Mouse (Mus musculus) limb, embryonic 15.5 days (tissue): ENCODE data around the gene Brd3. TPM values are rescaled to one million over a fixed set of nuclear protein-coding genes. Genes with fewer than 3 reads are reported as not detected.

ENCODE experiments used
- ATAC-seq: fragments of 200-750 bp; cut with Nextera tagmentation; 2 replicates; pipeline ENCODE4 v1.8.0; 2017; ENCODE audit warnings: low read depth, moderate TSS enrichment; ENCODE audit not compliant: insufficient number of reproducible peaks, low FRiP score, low TSS enrichment
- H3K27ac ChIP-seq: fragments of 300-500 bp; sonication (generic); 2 replicates; pipeline ENCODE4 v1.5.1; 2015; ENCODE audit warnings: moderate library complexity, mild to moderate bottlenecking, inconsistent platforms
- H3K27me3 ChIP-seq: fragments of 300-500 bp; sonication (generic); 2 replicates; pipeline ENCODE4 v1.6.1; 2015; ENCODE audit warnings: inconsistent platforms
- H3K36me3 ChIP-seq: fragments of 300-500 bp; sonication (generic); 2 replicates; pipeline ENCODE4 v1.6.1; 2015; ENCODE audit warnings: inconsistent platforms
- H3K4me1 ChIP-seq: fragments of 300-500 bp; sonication (generic); 2 replicates; pipeline ENCODE4 v1.6.1; 2015; ENCODE audit warnings: inconsistent platforms
- H3K4me2 ChIP-seq: fragments of 300-500 bp; sonication (generic); 2 replicates; pipeline ENCODE4 v1.6.1; 2015; ENCODE audit warnings: mild to moderate bottlenecking, inconsistent platforms
- H3K4me3 ChIP-seq: fragments of 300-500 bp; sonication (generic); 2 replicates; pipeline ENCODE4 v1.5.1; 2015; ENCODE audit warnings: mild to moderate bottlenecking, inconsistent platforms
- H3K9ac ChIP-seq: fragments of 300-500 bp; sonication (generic); 2 replicates; pipeline ENCODE4 v1.6.1; 2015; ENCODE audit warnings: inconsistent platforms
- H3K9me3 ChIP-seq: fragments of 300-500 bp; sonication (generic); 2 replicates; pipeline ENCODE4 v1.6.1; 2016; ENCODE audit warnings: inconsistent platforms
- WGBS: fragments of 180-500 bp; shearing (Covaris S2); methylation state at CpG from one replicate; pipeline ENCODE4 v1.1.7; 2015; 5-methylcytosine and 5-hydroxymethylcytosine counted together
- microRNA-seq: library from miRNA; unstranded; fragments of <30 nt; microRNA quantifications from one replicate; pipeline ENCODE4, GENCODE M21; 2016
- polyA plus RNA-seq: library from polyadenylated mRNA; unstranded; fragments of >200 nt; fragmentation: Nextera tagmentation; extraction: Ambion mirVana; gene quantifications from 2 replicates; pipeline ENCODE4 v1.2.1, GENCODE M21; 2015

Brd3 gene
- polyA plus RNA-seq, 1 experiment from 2014 or later = 112 TPM

GRCm38 (mm10) chr2:27405094-27405884, 102.2 kb downstream of the Brd3 start:
- ATAC-seq = no peak
- WGBS = 57% methylated on average over 5 of the region's 5 CpGs
- Histone ChIP-seq H3K36me3 (no peaks in the 10 kb centered on the region), H3K4me2 (no peak overlapping the region), H3K27me3 (no peaks in the 10 kb centered on the region), H3K27ac (no peak overlapping the region), H3K9ac (no peak overlapping the region), H3K4me3 (no peak overlapping the region), H3K9me3 (no peaks in the 10 kb centered on the region), H3K4me1 (peaks cover 11% of the 10 kb centered on the region)

GRCm38 (mm10) chr2:27404375-27405093, 102.9 kb downstream of the Brd3 start:
- Histone ChIP-seq H3K27ac (no peak overlapping the region), H3K27me3 (no peaks in the 10 kb centered on the region), H3K36me3 (no peaks in the 10 kb centered on the region), H3K4me1 (peaks cover 11% of the 10 kb centered on the region), H3K9me3 (no peaks in the 10 kb centered on the region), H3K9ac (no peak overlapping the region), H3K4me3 (no peak overlapping the region), H3K4me2 (no peak overlapping the region)
- no peak for ATAC-seq
- WGBS = 52% methylated on average over 6 of the region's 6 CpGs

DNA sequence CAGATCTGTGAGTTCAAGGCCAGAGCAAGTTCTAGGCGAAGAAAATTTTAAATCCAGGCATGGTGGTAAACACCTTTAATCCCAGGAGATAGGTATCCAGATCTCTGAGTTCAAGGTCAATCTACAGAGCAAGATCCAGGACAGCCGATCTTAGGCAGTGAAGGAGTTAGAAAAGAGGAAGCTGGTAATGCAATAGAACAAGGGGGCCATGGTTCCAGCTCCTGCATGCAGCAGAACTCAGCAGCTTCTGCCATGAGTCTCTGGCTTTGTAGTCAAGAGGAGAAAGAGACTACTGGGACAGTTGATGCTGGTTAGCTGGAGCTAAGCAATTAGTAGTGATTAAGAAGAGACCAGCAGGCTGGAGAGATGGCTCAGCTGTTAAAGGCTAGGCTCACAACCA, 105.9 kb downstream of the Brd3 start:
- H3K9me3 ChIP-seq = no peaks in the 10 kb centered on the region
- H3K27ac ChIP-seq = no peak overlapping the region
- WGBS = 78% methylated on average over 2 of the region's 2 CpGs
- H3K9ac ChIP-seq = no peak overlapping the region
- no peak overlapping the region for H3K4me3 ChIP-seq
- H3K36me3 ChIP-seq = no peaks in the 10 kb centered on the region
- H3K27me3 ChIP-seq = no peaks in the 10 kb centered on the region
- H3K4me2 ChIP-seq = no peak overlapping the region
- H3K4me1 ChIP-seq = peaks cover 18% of the 10 kb centered on the region
- no peak for ATAC-seq

DNA sequence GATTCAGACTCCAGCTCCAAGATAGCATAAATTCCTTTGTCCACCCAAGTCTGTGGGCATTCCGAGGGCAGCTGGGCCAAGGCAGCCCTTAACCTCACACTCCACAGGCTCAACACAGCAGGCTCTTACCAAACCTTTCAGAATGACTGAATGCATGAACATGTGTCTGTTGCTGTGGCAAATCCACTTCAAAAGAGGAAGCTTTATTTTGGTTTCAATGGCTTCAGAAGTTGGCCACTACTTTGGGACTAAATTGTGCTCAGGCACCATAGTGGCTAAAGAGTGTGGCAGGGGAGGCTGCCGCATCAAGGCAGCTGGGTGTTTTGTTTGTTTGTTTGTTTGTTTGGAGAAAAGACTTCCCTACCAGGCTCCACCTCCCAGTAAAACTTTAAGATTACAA, 107.4 kb downstream of the Brd3 start:
- Histone ChIP-seq H3K27ac (no peak overlapping the region), H3K4me3 (no peak overlapping the region), H3K4me2 (no peak overlapping the region), H3K9me3 (no peaks in the 10 kb centered on the region), H3K9ac (no peak overlapping the region), H3K27me3 (no peaks in the 10 kb centered on the region), H3K4me1 (peaks cover 22% of the 10 kb centered on the region), H3K36me3 (no peaks in the 10 kb centered on the region)
- 91% methylated on average over 2 of the region's 2 CpGs for WGBS
- no peak for ATAC-seq

DNA sequence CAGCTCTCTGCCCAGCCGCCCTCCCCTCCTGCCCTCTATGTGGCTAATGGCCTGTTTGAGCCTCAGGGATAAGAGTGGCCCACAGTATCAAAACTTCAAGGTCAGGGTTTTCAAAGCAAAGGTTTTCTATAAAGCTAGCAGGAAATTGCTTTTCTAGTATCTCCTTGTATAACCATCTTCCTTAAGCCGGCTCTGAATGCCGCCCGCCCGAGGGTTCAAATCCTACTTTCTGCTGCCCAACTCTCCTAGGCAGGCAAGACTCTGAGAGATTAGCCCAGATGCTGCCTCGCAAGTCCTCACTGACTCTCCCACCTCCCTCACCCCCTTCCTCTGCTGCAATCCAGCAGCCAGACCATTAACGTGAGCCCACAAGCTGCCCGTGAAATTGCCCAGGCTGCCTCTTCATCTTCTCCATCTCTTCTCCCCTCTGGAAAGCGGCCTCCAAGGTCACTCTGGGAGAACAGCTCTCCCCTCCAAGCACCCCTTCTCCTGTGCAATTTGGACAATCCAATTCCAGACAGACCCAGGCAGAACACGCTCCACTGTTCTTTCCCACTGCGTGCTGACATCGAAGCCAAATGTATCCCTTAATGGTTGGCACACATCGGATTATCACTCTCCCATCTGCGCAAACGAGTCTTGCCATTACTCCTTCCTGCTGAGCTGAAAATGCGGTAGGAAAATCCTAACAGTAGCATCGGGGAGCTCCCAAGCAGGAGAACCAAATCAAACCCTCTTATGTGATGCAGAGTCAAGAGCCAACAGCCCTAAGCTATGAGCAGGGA, 110.6 kb downstream of the Brd3 start:
- Histone ChIP-seq H3K9me3 (no peaks in the 10 kb centered on the region), H3K36me3 (no peaks in the 10 kb centered on the region), H3K4me3 (no peak overlapping the region), H3K9ac (no peak overlapping the region), H3K27me3 (no peaks in the 10 kb centered on the region), H3K4me2 (no peak overlapping the region), H3K27ac (no peak overlapping the region), H3K4me1 (peaks cover 33% of the 10 kb centered on the region)
- WGBS = 62% methylated on average over 17 of the region's 17 CpGs
- ATAC-seq = no peak

Small RNA genes lying within 50 kb of the gene (microRNA-seq; reads per million reads assigned to microRNA genes)
- gene Gm24049 (not detected), gene Mir7578 (not detected)

Other genes starting within 250 kb of the Brd3 start
- 4.6 and 5.0 TPM in 2 replicates for gene Vav2, start 80.6 kb downstream of the Brd3 start, polyA plus RNA-seq
- gene Brd3os, start 65.3 kb downstream of the Brd3 start, polyA plus RNA-seq = 11.8 and 12.6 TPM in 2 replicates
- gene Wdr5, start 7.5 kb upstream of the Brd3 start, polyA plus RNA-seq = 51.2 and 51.7 TPM in 2 replicates
- 19.4 and 19.7 TPM in 2 replicates for gene Rxra, start 168.8 kb upstream of the Brd3 start, polyA plus RNA-seq